Mouse (Mus musculus) 3134 (cell line): Measurements from ENCODE around the gene Nhsl1.
A peak's percentile ranks its signal among the peaks of the same experiment; 100 is the strongest.
"Not testable (repeated sequence)": the region's sequence is repeated elsewhere in the genome, so short reads cannot be mapped to it uniquely, and the experiment has no call there.

Experiments
- DNase-seq: peaks from one replicate; pipeline ENCODE4 v3.0.0-alpha.2; 2011; ENCODE audit warnings: low spot score; ENCODE audit not compliant: insufficient read length; ENCODE audit errors: extremely low read depth

Gene Nhsl1

GRCm38 (mm10) chr10:18435454-18435853 lies 116.7 kb downstream of the Nhsl1 start:
- DNase-seq: no peak

GRCm38 (mm10) chr10:18435938-18436337 lies 117.2 kb downstream of the Nhsl1 start:
- DNase-seq: no peak

GRCm38 (mm10) chr10:18437584-18437983 lies 118.8 kb downstream of the Nhsl1 start:
- no peak for DNase-seq

- no peak for DNase-seq
These were observed 127.0 kb downstream of the Nhsl1 start for GRCm38 (mm10) chr10:18445603-18446358.

GRCm38 (mm10) chr10:18446359-18446820 lies 127.6 kb downstream of the Nhsl1 start:
- DNase-seq: no peak

GRCm38 (mm10) chr10:18447299-18447698 lies 128.5 kb downstream of the Nhsl1 start:
- no peak for DNase-seq

- not testable (repeated sequence) for DNase-seq
These were observed 130.1 kb downstream of the Nhsl1 start for GRCm38 (mm10) chr10:18448896-18449295.

- peak; percentile 43 for DNase-seq
These were observed 134.6 kb downstream of the Nhsl1 start for GRCm38 (mm10) chr10:18453380-18453779.

- no peak for DNase-seq
These were observed 135.4 kb downstream of the Nhsl1 start for GRCm38 (mm10) chr10:18454161-18454560.

GRCm38 (mm10) chr10:18455301-18455920 lies 136.6 kb downstream of the Nhsl1 start:
- DNase-seq: no peak

GRCm38 (mm10) chr10:18457808-18458475 lies 139.2 kb downstream of the Nhsl1 start:
- no peak for DNase-seq

- DNase-seq: no peak
These were observed 142.6 kb downstream of the Nhsl1 start for GRCm38 (mm10) chr10:18461336-18461735.

- DNase-seq: no peak
These were observed 144.5 kb downstream of the Nhsl1 start for GRCm38 (mm10) chr10:18463071-18463841.

GRCm38 (mm10) chr10:18468396-18468795 lies 149.6 kb downstream of the Nhsl1 start:
- no peak for DNase-seq

- peak; percentile 55 for DNase-seq
These were observed 150.7 kb downstream of the Nhsl1 start for GRCm38 (mm10) chr10:18469279-18470135.

GRCm38 (mm10) chr10:18470351-18471060 lies 151.7 kb downstream of the Nhsl1 start:
- no peak for DNase-seq

- DNase-seq: peak; percentile 60
These were observed 152.9 kb downstream of the Nhsl1 start for GRCm38 (mm10) chr10:18471648-18472047.

GRCm38 (mm10) chr10:18475126-18475525 lies 156.3 kb downstream of the Nhsl1 start:
- no peak for DNase-seq

GRCm38 (mm10) chr10:18478294-18478693 lies 159.5 kb downstream of the Nhsl1 start:
- no peak for DNase-seq
